Mouse (Mus musculus) right cerebral cortex, adult 2 months (tissue): ENCODE measurements around the gene Scgb2b26.

Source experiments
- DNase-seq, 2 experiments: peaks; one replicate each; pipeline ENCODE4 v3.0.0; 2021 to 2022; ENCODE audit warnings: low spot score in 2 of 2

Scgb2b26 gene

DNA sequence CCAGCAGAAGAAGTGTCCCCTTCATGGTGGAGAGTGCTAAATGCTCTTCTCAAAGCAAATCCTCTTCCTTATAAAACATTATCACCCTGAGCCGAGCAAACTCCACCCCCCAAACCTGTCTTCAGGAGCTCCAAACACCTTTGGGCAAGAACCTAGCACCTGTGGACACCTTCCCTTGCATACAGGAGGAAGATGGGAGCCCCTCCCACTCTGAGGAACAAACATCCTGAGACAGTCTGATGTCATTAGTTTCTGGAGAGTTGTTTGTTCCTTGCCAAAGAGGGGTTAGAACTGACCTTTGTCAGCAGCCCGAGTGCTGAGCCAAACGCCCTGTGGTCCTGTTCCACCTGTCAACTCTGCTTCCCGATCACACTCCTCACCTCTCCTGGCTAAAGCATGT lies at the start of gene Scgb2b26:
Scgb2b26 (minus strand) TSS at position 101 of the 400 bp plus-strand sequence.
- DNase-seq: no peak

DNA sequence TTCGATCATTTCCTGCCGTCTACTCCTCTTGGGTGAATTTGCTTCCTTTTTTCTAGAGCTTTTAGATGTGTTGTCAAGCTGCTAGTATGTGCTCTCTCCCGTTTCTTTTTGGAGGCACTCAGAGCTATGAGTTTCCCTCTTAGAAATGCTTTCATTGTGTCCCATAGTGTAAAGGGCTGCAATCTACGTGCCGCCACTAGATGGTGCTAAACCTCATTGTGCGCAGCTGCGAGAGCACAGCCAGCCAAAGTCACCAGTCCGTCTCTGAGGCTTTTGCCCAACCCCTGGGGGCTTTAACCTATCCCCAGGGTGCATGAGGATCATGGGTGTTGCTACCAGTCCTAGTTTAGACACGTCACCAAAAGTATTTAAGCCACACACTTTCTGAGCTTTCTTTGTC lies 37.4 kb upstream of the Scgb2b26 start:
- peak; percentile 4 to 5 for DNase-seq

DNA sequence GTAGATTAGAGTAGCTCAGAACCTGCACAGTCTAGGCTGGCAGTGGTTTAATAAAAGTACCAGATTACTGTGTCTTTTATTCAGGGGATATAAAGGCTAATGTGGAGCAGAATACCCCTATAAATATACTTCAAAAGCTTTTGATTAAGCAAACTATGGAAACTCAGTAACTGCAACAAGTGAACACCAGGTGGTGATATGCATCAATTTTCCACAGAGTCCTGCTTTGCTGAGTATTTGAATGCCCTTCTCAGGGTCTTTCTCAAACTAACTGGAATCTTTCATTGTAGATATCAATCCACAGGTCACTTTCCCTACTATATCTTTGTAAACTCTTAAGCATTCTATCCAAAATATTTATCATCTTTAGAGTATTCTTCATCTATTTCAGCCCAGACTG lies 41.9 kb downstream of the Scgb2b26 start:
- no peak for DNase-seq

DNA sequence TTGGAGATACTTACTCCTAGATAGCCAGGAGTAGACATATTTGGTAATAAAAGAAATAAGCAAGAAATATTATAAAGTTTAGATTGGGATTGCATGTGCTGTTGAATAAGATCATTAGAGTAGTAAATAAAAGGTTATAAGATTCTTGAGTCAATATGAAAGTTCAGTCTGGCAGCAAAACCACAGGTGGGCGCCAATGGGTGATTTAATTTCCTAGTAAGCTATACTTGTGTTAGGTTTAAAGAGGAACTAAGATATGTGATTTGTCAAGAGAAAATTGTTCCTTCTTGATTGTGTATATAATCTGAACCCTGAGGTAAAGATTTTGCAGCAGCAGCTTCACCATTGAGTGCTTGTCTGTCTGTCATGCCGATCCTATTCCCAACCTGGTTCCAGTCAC lies 44.0 kb downstream of the Scgb2b26 start:
- no peak for DNase-seq

DNA sequence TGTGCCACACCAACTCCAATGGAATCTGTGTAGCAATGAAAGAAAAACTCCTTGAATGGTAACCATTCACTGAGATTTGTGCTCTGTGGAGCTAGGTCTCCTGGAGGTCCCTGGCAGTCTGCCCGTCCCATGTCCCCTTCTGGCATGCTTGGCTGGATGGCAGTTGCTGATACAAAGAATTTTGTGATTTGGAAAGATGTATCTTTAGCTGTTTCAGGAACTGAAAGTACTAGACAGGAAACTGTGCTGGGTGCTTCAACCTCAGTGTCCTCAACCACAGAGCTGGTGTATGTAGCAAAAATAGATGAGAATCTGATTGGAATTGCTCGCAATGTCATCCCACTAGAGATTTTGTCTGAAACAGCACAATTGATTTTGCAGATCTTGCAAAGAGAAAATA lies 44.8 kb downstream of the Scgb2b26 start:
- DNase-seq: no peak
